Mouse (Mus musculus) midbrain, embryonic 12.5 days (tissue): Measurements from ENCODE around the gene Crkl. TPM values are rescaled to one million over a fixed set of nuclear protein-coding genes. Genes with fewer than 3 reads are reported as not detected.
"Not testable (repeated sequence)": the region's sequence is repeated elsewhere in the genome, so short reads cannot be mapped to it uniquely, and the experiment has no call there.

Experiments used
- ATAC-seq: fragments of 200-750 bp; cut with Nextera tagmentation; 2 replicates; pipeline ENCODE4 v1.8.0; 2017; ENCODE audit warnings: low read depth, moderate TSS enrichment, moderate library complexity; ENCODE audit not compliant: low FRiP score
- H3K27ac ChIP-seq: fragments of 300-500 bp; sonication (generic); replicated peaks from 2 replicates; pipeline ENCODE4 v1.5.1; 2016; ENCODE audit warnings: mild to moderate bottlenecking
- H3K27me3 ChIP-seq: fragments of 300-500 bp; sonication (generic); 2 replicates; pipeline ENCODE4 v1.6.1; 2016; ENCODE audit warnings: mild to moderate bottlenecking
- H3K36me3 ChIP-seq: fragments of 300-500 bp; sonication (generic); 2 replicates; pipeline ENCODE4 v1.6.1; 2016
- H3K4me1 ChIP-seq: fragments of 300-500 bp; sonication (generic); 2 replicates; pipeline ENCODE4 v1.6.1; 2016
- H3K4me2 ChIP-seq: fragments of 300-500 bp; sonication (generic); replicated peaks from 2 replicates; pipeline ENCODE4 v1.6.1; 2016; ENCODE audit warnings: mild to moderate bottlenecking, moderate library complexity
- H3K4me3 ChIP-seq: fragments of 300-500 bp; sonication (generic); 2 replicates; pipeline ENCODE4 v1.5.1; 2016; ENCODE audit warnings: mild to moderate bottlenecking
- H3K9ac ChIP-seq: fragments of 300-500 bp; sonication (generic); replicated peaks from 2 replicates; pipeline ENCODE4 v1.6.1; 2016; ENCODE audit warnings: mild to moderate bottlenecking, moderate library complexity
- H3K9me3 ChIP-seq: fragments of 300-500 bp; sonication (generic); 2 replicates; pipeline ENCODE4 v1.6.1; 2016; ENCODE audit warnings: mild to moderate bottlenecking
- WGBS: fragments of 180-500 bp; shearing (Covaris S2); methylation state at CpG from one replicate; pipeline ENCODE4 v1.1.7; 2016; 5-methylcytosine and 5-hydroxymethylcytosine counted together
- polyA plus RNA-seq: library from polyadenylated mRNA; unstranded; fragments of >200 nt; fragmentation: Nextera tagmentation; extraction: Ambion mirVana; gene quantifications from 2 replicates; pipeline ENCODE4 v1.2.1, GENCODE M21; 2016

Crkl gene
- polyA plus RNA-seq, 1 experiment from 2014 or later: 100 TPM

DNA sequence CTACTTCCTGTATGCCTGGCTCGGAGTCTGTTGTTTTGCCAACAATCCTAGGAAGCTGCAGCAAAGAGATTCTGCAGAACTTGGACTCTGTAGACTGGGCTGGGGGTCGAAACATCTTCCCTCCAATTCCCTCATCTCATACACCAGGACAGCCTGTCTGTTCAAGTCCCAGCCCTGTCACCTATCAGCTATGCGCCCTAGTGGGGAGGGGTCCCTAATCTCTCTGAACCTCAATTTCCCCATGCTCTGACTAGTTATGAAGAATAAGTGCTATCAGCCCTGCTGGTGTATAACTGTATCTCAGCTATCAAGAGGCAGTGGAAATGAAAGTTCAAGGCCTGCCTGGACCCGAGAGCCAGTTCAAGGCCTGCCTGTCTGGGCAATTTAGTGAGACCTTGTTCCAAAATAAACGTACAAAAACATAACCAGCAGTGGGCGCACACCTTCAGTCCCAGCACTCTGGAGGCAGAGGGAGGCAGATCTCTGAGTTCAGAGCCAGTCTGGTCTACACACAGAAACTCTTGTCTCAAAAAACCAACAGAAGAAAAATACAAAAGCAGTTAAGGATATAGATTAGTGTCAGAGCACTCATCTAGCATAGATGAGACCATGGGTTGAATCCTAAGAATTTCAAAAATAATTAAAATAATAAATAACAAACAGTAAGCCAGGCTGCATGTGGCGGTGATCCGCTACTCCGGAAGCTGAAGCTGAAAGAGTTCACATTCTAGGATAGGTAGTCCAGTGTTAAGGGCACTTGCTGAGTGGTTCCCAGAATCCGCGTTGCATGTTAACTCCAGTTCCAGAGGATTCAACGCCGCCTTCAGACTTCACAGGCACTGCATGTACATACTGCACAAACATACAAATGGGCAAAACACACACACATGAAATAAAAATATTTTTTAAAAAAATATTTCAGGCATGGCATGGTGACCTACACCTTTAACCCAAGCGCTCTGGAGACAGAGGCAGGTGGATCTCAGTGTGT lies 37.0 kb downstream of the Crkl start:
- Histone ChIP-seq H3K27ac (no peak overlapping the region), H3K4me1 (peaks cover 11% of the 10 kb centered on the region), H3K4me2 (peak overlapping the region; percentile 84), H3K9me3 (no peaks in the 10 kb centered on the region), H3K9ac (peak overlapping the region; percentile 55), H3K27me3 (peaks cover 38% of the 10 kb centered on the region), H3K4me3 (peak overlapping the region; percentile 44), H3K36me3 (peaks cover 38% of the 10 kb centered on the region)
- WGBS: 46% methylated on average over 14 of the region's 14 CpGs
- ATAC-seq: peak; percentile 13; the same call in 1 of the 2 replicates

GRCm38 (mm10) chr16:17489469-17490111 lies 37.8 kb downstream of the Crkl start, which contains the start of gene Aifm3:
TSS of gene Aifm3 (plus strand) at chr16:17489611.
- Histone ChIP-seq H3K9me3 (no peaks in the 10 kb centered on the region), H3K36me3 (peaks cover 30% of the 10 kb centered on the region), H3K4me1 (peaks cover 11% of the 10 kb centered on the region), H3K27ac (no peak within 1 kb of the TSS), H3K9ac (peak within 1 kb of the TSS; percentile 55), H3K27me3 (peaks cover 38% of the 10 kb centered on the region), H3K4me2 (peak within 1 kb of the TSS; percentile 84), H3K4me3 (peak within 1 kb of the TSS; percentile 44)
- WGBS: 2% methylated on average over 26 of the region's 47 CpGs
- peak; percentile 84 for ATAC-seq

- ATAC-seq: no peak
- WGBS: 89% methylated on average over 5 of the region's 5 CpGs
- Histone ChIP-seq H3K27me3 (peaks cover 38% of the 10 kb centered on the region), H3K4me3 (no peak overlapping the region), H3K4me2 (no peak overlapping the region), H3K9me3 (no peaks in the 10 kb centered on the region), H3K4me1 (peaks cover 11% of the 10 kb centered on the region), H3K9ac (no peak overlapping the region), H3K27ac (no peak overlapping the region), H3K36me3 (peaks cover 16% of the 10 kb centered on the region; the same call in 1 of the 2 replicates)
These were observed 39.4 kb downstream of the Crkl start for GRCm38 (mm10) chr16:17491154-17491553.

DNA sequence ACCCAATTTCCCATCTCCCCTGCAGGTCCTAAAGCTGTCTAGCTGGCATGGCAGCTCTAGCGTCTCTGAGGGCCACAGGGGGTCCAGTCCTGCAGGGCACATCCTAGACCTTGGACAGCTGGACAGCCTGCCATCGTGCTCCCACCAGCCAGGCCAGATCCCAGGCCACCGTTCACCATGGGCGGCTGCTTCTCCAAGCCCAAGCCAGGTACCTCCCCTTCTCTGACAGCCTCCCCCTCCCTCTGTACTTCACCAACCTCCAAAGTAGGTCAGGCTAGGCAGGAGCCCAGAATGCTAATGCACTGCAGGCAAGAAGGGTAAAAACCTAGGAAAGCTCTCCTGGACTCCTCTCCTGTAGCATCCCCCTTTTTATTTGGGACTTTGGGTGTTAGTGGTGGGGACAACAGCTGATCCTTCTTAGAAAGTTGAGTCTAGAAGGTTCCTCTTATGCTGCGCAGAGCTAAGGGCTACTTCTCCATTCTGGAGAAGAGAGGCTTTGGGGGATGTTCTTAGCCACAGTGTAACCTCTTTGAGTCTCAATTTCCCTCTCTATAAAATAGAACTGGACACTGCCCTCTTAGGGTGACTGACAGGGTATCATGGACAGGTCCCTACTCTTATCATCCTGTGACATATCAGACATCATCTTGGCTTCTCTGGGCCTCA lies 40.2 kb downstream of the Crkl start:
- ATAC-seq: no peak
- Histone ChIP-seq H3K4me1 (peaks cover 19% of the 10 kb centered on the region), H3K4me2 (no peak overlapping the region), H3K27ac (no peak overlapping the region), H3K27me3 (peaks cover 38% of the 10 kb centered on the region), H3K9ac (no peak overlapping the region), H3K4me3 (no peak overlapping the region), H3K36me3 (peaks cover 11% of the 10 kb centered on the region; the same call in 1 of the 2 replicates), H3K9me3 (no peaks in the 10 kb centered on the region)
- WGBS: 64% methylated on average over 5 of the region's 5 CpGs

DNA sequence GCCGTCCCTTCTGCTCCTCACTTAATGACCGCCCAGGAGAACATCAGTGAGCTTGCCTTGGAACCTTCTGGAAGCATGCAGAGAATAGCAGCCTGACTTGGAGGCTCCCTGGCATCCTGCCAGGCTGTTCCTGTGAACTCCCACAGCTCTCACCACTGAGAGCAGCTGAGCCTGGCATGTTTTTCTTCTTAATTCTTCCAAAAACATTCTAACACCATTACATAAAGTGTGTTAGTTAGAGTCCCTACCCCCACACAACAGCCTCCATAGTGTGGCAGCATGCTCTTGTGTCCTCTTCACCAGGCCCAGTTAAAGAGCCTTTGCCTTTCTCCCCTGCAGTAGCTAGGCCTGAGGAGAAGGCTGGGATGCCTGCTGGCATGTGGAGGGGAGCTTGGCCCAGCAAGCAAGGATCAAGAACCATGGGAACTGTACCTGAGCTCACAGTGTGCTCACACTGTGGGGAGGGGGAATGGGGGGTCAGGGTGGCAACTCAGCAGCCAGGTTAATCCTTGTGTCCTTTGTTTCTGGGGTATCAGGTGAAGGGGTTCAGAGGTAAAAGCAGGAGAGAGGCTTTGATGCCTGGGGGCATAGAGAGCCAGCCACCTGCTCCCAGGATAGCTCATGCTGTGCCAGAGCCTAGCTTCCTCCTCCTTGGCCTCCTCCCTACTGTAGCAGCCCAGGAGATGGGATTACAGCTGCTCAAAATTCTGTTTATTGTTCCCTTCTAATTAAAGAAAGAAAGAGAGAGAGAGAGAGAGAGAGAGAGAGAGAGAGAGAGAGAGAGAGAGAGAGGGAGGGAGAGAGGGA lies 44.9 kb downstream of the Crkl start:
- 69% methylated on average over 2 of the region's 2 CpGs for WGBS
- Histone ChIP-seq H3K27me3 (peaks cover 7% of the 10 kb centered on the region; the same call in 1 of the 2 replicates), H3K36me3 (no peaks in the 10 kb centered on the region), H3K27ac (no peak overlapping the region; the same call in 1 of the 2 replicates), H3K4me1 (peaks cover 21% of the 10 kb centered on the region), H3K4me3 (no peak overlapping the region), H3K4me2 (no peak overlapping the region), H3K9ac (no peak overlapping the region), H3K9me3 (no peaks in the 10 kb centered on the region)
- no peak for ATAC-seq

DNA sequence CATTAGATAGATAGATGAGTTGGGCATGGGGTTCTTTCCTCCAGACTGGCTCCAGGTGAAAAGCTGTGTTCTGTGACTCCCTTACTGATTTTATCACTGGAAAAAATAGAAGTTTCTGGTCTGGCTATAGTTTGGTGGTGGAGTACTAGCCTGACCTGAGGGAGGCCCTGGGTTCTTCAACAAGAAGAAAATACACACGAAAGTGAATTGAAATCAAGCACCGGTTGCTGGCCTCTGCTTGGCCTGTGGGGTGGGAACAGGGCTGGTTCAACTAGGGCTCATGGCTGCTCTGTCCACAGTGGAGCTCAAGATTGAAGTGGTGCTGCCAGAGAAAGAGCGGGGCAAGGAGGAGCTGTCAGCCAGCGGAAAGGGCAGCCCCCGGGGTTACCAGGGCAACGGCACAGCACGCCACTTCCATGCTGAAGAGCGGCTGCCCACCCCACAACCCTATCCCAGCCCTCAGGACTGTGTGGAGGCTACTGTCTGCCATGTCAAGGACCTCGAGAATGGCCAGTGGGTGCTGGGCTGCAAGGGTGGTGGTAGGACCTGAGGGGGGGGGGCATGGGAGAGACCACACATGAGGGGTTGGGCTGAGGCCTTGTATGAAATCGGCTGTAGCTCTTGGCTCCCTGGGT lies 47.6 kb downstream of the Crkl start:
- Histone ChIP-seq H3K9me3 (no peaks in the 10 kb centered on the region), H3K27ac (no peak overlapping the region), H3K4me1 (peaks cover 21% of the 10 kb centered on the region), H3K27me3 (no peaks in the 10 kb centered on the region), H3K9ac (no peak overlapping the region; the same call in 1 of the 2 replicates), H3K36me3 (no peaks in the 10 kb centered on the region), H3K4me2 (peak overlapping the region; percentile 9; the same call in 1 of the 2 replicates), H3K4me3 (no peak overlapping the region)
- WGBS: 14% methylated on average over 10 of the region's 10 CpGs
- peak; percentile 80 for ATAC-seq

GRCm38 (mm10) chr16:17502681-17503080 lies 50.9 kb downstream of the Crkl start:
- 85% methylated on average over 4 of the region's 4 CpGs for WGBS
- ATAC-seq: no peak

GRCm38 (mm10) chr16:17507018-17507552 lies 55.3 kb downstream of the Crkl start:
- Histone ChIP-seq H3K4me1 (peaks cover 15% of the 10 kb centered on the region), H3K9ac (no peak overlapping the region), H3K4me3 (no peak overlapping the region), H3K27me3 (peaks cover 4% of the 10 kb centered on the region; the same call in 1 of the 2 replicates), H3K9me3 (no peaks in the 10 kb centered on the region), H3K27ac (no peak overlapping the region), H3K36me3 (peaks cover 8% of the 10 kb centered on the region), H3K4me2 (no peak overlapping the region)
- ATAC-seq: no peak
- 81% methylated on average over 5 of the region's 5 CpGs for WGBS

More at GRCm38 (mm10) chr16:17502681-17503080, 50.9 kb downstream of the Crkl start:
- Histone ChIP-seq H3K4me3 (no peak overlapping the region), H3K9me3 (no peaks in the 10 kb centered on the region), H3K9ac (no peak overlapping the region), H3K4me1 (peaks cover 13% of the 10 kb centered on the region), H3K27ac (no peak overlapping the region), H3K27me3 (peaks cover 4% of the 10 kb centered on the region; the same call in 1 of the 2 replicates), H3K4me2 (no peak overlapping the region), H3K36me3 (no peaks in the 10 kb centered on the region)

- peak overlapping the region; percentile 78 for H3K4me2 ChIP-seq
- H3K27ac ChIP-seq: peak overlapping the region; percentile 84
- H3K27me3 ChIP-seq, H3K9me3 ChIP-seq: not testable (repeated sequence)
- peak; percentile 3; the same call in 1 of the 2 replicates for ATAC-seq
- WGBS: 29% methylated on average over 3 of the region's 3 CpGs
- H3K36me3 ChIP-seq: peaks cover 17% of the 10 kb centered on the region
- H3K9ac ChIP-seq: peak overlapping the region; percentile 86
- H3K4me1 ChIP-seq: peaks cover 15% of the 10 kb centered on the region
- H3K4me3 ChIP-seq: peak overlapping the region; percentile 78
These were observed 56.2 kb downstream of the Crkl start for GRCm38 (mm10) chr16:17508031-17508430.

DNA sequence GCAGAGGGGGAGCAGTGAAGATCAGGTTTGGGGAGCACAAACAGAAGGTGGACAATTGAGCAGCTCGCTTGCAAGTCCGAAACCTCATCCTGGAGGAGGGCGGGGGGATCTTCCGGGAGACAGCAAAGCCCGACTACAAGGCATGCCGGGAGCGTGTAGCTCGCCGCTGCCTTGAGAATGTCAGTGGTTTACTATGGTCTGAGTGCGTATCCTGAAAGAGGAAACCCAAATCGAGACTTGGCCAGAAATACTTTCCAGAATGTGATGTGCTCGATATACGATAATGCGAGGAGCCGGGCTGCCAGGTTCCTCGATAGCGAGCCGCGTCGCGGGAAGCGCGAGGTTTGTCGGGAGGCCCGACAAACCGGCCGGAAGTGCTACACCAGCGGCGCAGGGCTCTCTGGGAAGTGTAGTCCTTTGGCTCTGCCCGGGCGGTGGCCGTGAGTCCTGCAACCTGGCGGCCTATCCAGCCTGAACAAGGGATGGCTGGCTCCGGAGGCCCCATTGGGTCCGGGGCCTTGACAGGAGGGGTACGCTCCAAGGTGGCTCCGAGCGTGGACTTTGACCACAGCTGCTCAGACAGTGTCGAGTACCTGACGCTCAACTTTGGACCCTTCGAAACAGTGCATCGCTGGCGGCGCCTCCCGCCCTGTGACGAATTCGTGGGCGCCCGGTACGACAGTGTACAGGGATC lies 56.9 kb downstream of the Crkl start, which contains the start of gene Lztr1:
Lztr1 (plus strand) TSS at position 143 of the 694 bp plus-strand sequence.
- Histone ChIP-seq H3K27ac (peak within 1 kb of the TSS; percentile 84), H3K9me3 (no peaks in the 10 kb centered on the region), H3K36me3 (peaks cover 24% of the 10 kb centered on the region), H3K4me1 (peaks cover 15% of the 10 kb centered on the region), H3K4me2 (peak within 1 kb of the TSS; percentile 78), H3K4me3 (peak within 1 kb of the TSS; percentile 78), H3K9ac (peak within 1 kb of the TSS; percentile 86), H3K27me3 (peaks cover 4% of the 10 kb centered on the region; the same call in 1 of the 2 replicates)
- under 1% methylated on average over 50 of the region's 50 CpGs for WGBS
- ATAC-seq: peak; percentile 98
